Mouse (Mus musculus) lung, postnatal 0 days (tissue): Measurements from ENCODE around the gene Anxa9. TPM values are rescaled to one million over a fixed set of nuclear protein-coding genes. Genes with fewer than 3 reads are reported as not detected.

Experiments used
- ATAC-seq: fragments of 200-750 bp; cut with Nextera tagmentation; 2 replicates; pipeline ENCODE4 v1.8.0; 2017; ENCODE audit warnings: moderate library complexity
- DNase-seq: peaks from one replicate; pipeline ENCODE4 v3.0.0-alpha.2; 2016; ENCODE audit warnings: low spot score
- H3K27ac ChIP-seq: fragments of 300-500 bp; sonication (generic); 2 replicates; pipeline ENCODE4 v1.5.1; 2014; ENCODE audit warnings: antibody characterized with exemption, mild to moderate bottlenecking, low read length, mixed read lengths
- H3K27me3 ChIP-seq: fragments of 300-500 bp; sonication (generic); replicated peaks from 2 replicates; pipeline ENCODE4 v1.6.1; 2014; ENCODE audit warnings: low read length, mixed read lengths; ENCODE audit not compliant: insufficient read depth
- H3K36me3 ChIP-seq: fragments of 300-500 bp; sonication (generic); 2 replicates; pipeline ENCODE4 v1.6.1; 2014; ENCODE audit warnings: low read length, mixed read lengths; ENCODE audit not compliant: insufficient read depth
- H3K4me1 ChIP-seq: fragments of 300-500 bp; sonication (generic); 2 replicates; pipeline ENCODE4 v1.6.1; 2014; ENCODE audit warnings: antibody characterized with exemption, low read depth, low read length, mixed read lengths; ENCODE audit not compliant: insufficient read depth
- H3K4me2 ChIP-seq: fragments of 300-500 bp; sonication (generic); replicated peaks from 2 replicates; pipeline ENCODE4 v1.6.1; 2014; ENCODE audit warnings: low read depth, mild to moderate bottlenecking, low read length, moderate library complexity, mixed read lengths
- H3K4me3 ChIP-seq: fragments of 300-500 bp; sonication (generic); 2 replicates; pipeline ENCODE4 v1.5.1; 2014; ENCODE audit warnings: low read depth, low read length
- H3K9ac ChIP-seq: fragments of 300-500 bp; sonication (generic); replicated peaks from 2 replicates; pipeline ENCODE4 v1.6.1; 2014; ENCODE audit warnings: low read depth, mild to moderate bottlenecking
- H3K9me3 ChIP-seq: fragments of 300-500 bp; sonication (generic); 2 replicates; pipeline ENCODE4 v1.6.1; 2016; ENCODE audit warnings: low read length, mixed read lengths
- CTCF ChIP-seq: IDR thresholded peaks from 2 replicates; pipeline ENCODE4 v1.5.1; 2016; ENCODE audit warnings: antibody characterized with exemption, mild to moderate bottlenecking
- EP300 ChIP-seq: IDR thresholded peaks from 2 replicates; pipeline ENCODE4 v1.6.1; 2016; ENCODE audit warnings: antibody characterized with exemption, mild to moderate bottlenecking, control low read depth
- WGBS: fragments of 180-500 bp; shearing (Covaris S2); extraction: QIAGEN DNeasy Blood & Tissue Kit; methylation state at CpG from one replicate; pipeline ENCODE4 v1.1.7; 2014; 5-methylcytosine and 5-hydroxymethylcytosine counted together
- polyA plus RNA-seq: library from polyadenylated mRNA; unstranded; fragments of >200 nt; fragmentation: Nextera tagmentation; extraction: Ambion mirVana; gene quantifications from 2 replicates; pipeline ENCODE4 v1.2.1, GENCODE M21; 2015

Anxa9 gene
- polyA plus RNA-seq, 1 experiment from 2014 or later: 1.4 TPM

GRCm38 (mm10) chr3:95310968-95311882, 4.2 kb upstream of the Anxa9 start:
- Histone ChIP-seq H3K27me3 (no peaks in the 10 kb centered on the region), H3K9me3 (no peaks in the 10 kb centered on the region), H3K4me2 (no peak overlapping the region), H3K4me3 (no peak overlapping the region), H3K9ac (no peak overlapping the region), H3K36me3 (no peaks in the 10 kb centered on the region), H3K4me1 (peaks cover 4% of the 10 kb centered on the region; the same call in 1 of the 2 replicates), H3K27ac (no peak overlapping the region)
- 59% methylated on average over 9 of the region's 9 CpGs for WGBS
- no peak for TF ChIP-seq EP300
- peak; percentile 78 for TF ChIP-seq CTCF
- no peak for ATAC-seq
- DNase-seq: peak; percentile 86

GRCm38 (mm10) chr3:95310496-95310895, 3.5 kb upstream of the Anxa9 start:
- TF ChIP-seq CTCF: no peak
- no peak for TF ChIP-seq EP300
- ATAC-seq: no peak
- Histone ChIP-seq H3K4me2 (no peak overlapping the region), H3K27ac (no peak overlapping the region), H3K27me3 (no peaks in the 10 kb centered on the region), H3K4me1 (peaks cover 4% of the 10 kb centered on the region; the same call in 1 of the 2 replicates), H3K4me3 (no peak overlapping the region), H3K9ac (no peak overlapping the region), H3K9me3 (no peaks in the 10 kb centered on the region), H3K36me3 (no peaks in the 10 kb centered on the region)
- DNase-seq: no peak
- 46% methylated on average over 3 of the region's 3 CpGs for WGBS

- 61% methylated on average over 4 of the region's 4 CpGs for WGBS
- Histone ChIP-seq H3K4me2 (no peak overlapping the region), H3K4me1 (no peaks in the 10 kb centered on the region), H3K27me3 (no peaks in the 10 kb centered on the region), H3K9me3 (no peaks in the 10 kb centered on the region), H3K4me3 (no peak overlapping the region), H3K27ac (no peak overlapping the region), H3K36me3 (no peaks in the 10 kb centered on the region), H3K9ac (no peak overlapping the region)
- TF ChIP-seq EP300: no peak
- TF ChIP-seq CTCF: no peak
- ATAC-seq (no peak), DNase-seq (no peak)
These were observed 732 bp downstream of the Anxa9 start for GRCm38 (mm10) chr3:95306244-95306643.

- Histone ChIP-seq H3K27me3 (no peaks in the 10 kb centered on the region), H3K27ac (no peak overlapping the region), H3K4me3 (no peak overlapping the region), H3K36me3 (no peaks in the 10 kb centered on the region; the same call in 1 of the 2 replicates), H3K9ac (no peak overlapping the region), H3K4me2 (no peak overlapping the region), H3K4me1 (no peaks in the 10 kb centered on the region), H3K9me3 (no peaks in the 10 kb centered on the region)
- no peak for ATAC-seq
- TF ChIP-seq EP300: no peak
- no peak for TF ChIP-seq CTCF
- WGBS: 77% methylated on average over 3 of the region's 3 CpGs
- DNase-seq: no peak
These were observed 5.7 kb downstream of the Anxa9 start for GRCm38 (mm10) chr3:95301204-95301796.

GRCm38 (mm10) chr3:95298018-95298417, 9.0 kb downstream of the Anxa9 start:
- Histone ChIP-seq H3K36me3 (peaks cover 16% of the 10 kb centered on the region; the same call in 1 of the 2 replicates), H3K4me2 (no peak overlapping the region), H3K27me3 (no peaks in the 10 kb centered on the region), H3K4me3 (no peak overlapping the region), H3K27ac (no peak overlapping the region), H3K9ac (no peak overlapping the region), H3K4me1 (peaks cover 3% of the 10 kb centered on the region; the same call in 1 of the 2 replicates), H3K9me3 (no peaks in the 10 kb centered on the region)
- ATAC-seq (peak; percentile 32), DNase-seq (peak; percentile 48)
- WGBS: 50% methylated on average over 7 of the region's 7 CpGs
- TF ChIP-seq CTCF: no peak
- no peak for TF ChIP-seq EP300

GRCm38 (mm10) chr3:95296103-95296469, 10.9 kb downstream of the Anxa9 start:
- 10% methylated on average over 5 of the region's 5 CpGs for WGBS
- no peak overlapping the region for H3K4me3 ChIP-seq
- H3K4me1 ChIP-seq: peaks cover 3% of the 10 kb centered on the region; the same call in 1 of the 2 replicates
- H3K36me3 ChIP-seq: peaks cover 18% of the 10 kb centered on the region; the same call in 1 of the 2 replicates
- H3K9ac ChIP-seq: no peak overlapping the region
- H3K4me2 ChIP-seq: no peak overlapping the region
- DNase-seq (peak; percentile 87), ATAC-seq (peak; percentile 62)
- no peaks in the 10 kb centered on the region for H3K27me3 ChIP-seq
- no peaks in the 10 kb centered on the region for H3K9me3 ChIP-seq
- H3K27ac ChIP-seq: no peak overlapping the region
- peak; percentile 76 for TF ChIP-seq CTCF
- 0 out of 2 replicates have a peak, but pooled peaks have one; percentile 12 for TF ChIP-seq EP300
